Mouse (Mus musculus) lung, postnatal 14 days (tissue): ENCODE measurements at regions not wholly inside any gene's neighbourhood (a gene's known extent, or its start where the extent isn't known, plus 50 kb on each side); places are given as distances from the start of the nearest gene placed in this dataset.

Experiments
- DNase-seq: peaks from one replicate; pipeline ENCODE4 v3.0.0; 2021

GRCm38 (mm10) chr3:52414017-52414416 is 145.9 kb downstream of the Foxo1 start:
- no peak for DNase-seq

- DNase-seq: no peak
Measured at GRCm38 (mm10) chr3:52413187-52413746, 145.1 kb downstream of the Foxo1 start.

- DNase-seq: no peak
Measured at GRCm38 (mm10) chr3:52411356-52411755, 143.2 kb downstream of the Foxo1 start.

GRCm38 (mm10) chr3:52409465-52409864 is 141.3 kb downstream of the Foxo1 start:
- no peak for DNase-seq

GRCm38 (mm10) chr3:52406778-52407318 is 138.7 kb downstream of the Foxo1 start:
- DNase-seq: no peak

GRCm38 (mm10) chr3:52404636-52405035 is 136.5 kb downstream of the Foxo1 start:
- peak; percentile 50 for DNase-seq

GRCm38 (mm10) chr3:52403032-52403431 is 134.9 kb downstream of the Foxo1 start:
- DNase-seq: no peak
